Mouse (Mus musculus): ENCODE results near the gene Elavl1. TPM values are rescaled to one million over a fixed set of nuclear protein-coding genes. Genes with fewer than 3 reads are reported as not detected.
"Not testable (repeated sequence)": the region's sequence is repeated elsewhere in the genome, so short reads cannot be mapped to it uniquely, and the experiment has no call there.

Elavl1 gene
- polyA plus RNA-seq, 1 experiment from 2014 or later = 319 TPM

- DNase-seq (no peak), ATAC-seq (ENCODE audit: insufficient read depth) (no peak)
- Histone ChIP-seq H3K9me3 (ENCODE audit: low read depth, low read length) (no peaks in the 10 kb centered on the region), H3K4me3 (ENCODE audit: low read depth, low read length) (no peak overlapping the region), H3K27me3 (ENCODE audit: insufficient read depth, low read length) (no peaks in the 10 kb centered on the region), H3K9ac (no peak overlapping the region), H3K4me2 (no peak overlapping the region), H3K4me1 (ENCODE audit: insufficient read depth) (no peaks in the 10 kb centered on the region), H3K36me3 (ENCODE audit: insufficient read depth) (no peaks in the 10 kb centered on the region), H3K27ac (ENCODE audit: low read depth) (no peak overlapping the region)
- WGBS = 77% methylated on average over 3 of the region's 3 CpGs
- TF ChIP-seq CTCF (IDR thresholded peaks at IDR 0.05; ENCODE audit: low read depth) = no peak
Observed at GRCm38 (mm10) chr8:4359362-4359761, 34.1 kb upstream of the Elavl1 start.

GRCm38 (mm10) chr8:4355455-4355854 is 30.2 kb upstream of the Elavl1 start:
- Histone ChIP-seq H3K27ac (ENCODE audit: low read depth) (no peak overlapping the region), H3K4me2 (no peak overlapping the region), H3K4me3 (ENCODE audit: low read depth, low read length) (no peak overlapping the region), H3K36me3 (ENCODE audit: insufficient read depth) (no peaks in the 10 kb centered on the region), H3K27me3 (ENCODE audit: insufficient read depth, low read length) (no peaks in the 10 kb centered on the region), H3K9me3 (ENCODE audit: low read depth, low read length) (no peaks in the 10 kb centered on the region), H3K4me1 (ENCODE audit: insufficient read depth) (no peaks in the 10 kb centered on the region), H3K9ac (no peak overlapping the region)
- TF ChIP-seq CTCF (IDR thresholded peaks at IDR 0.05; ENCODE audit: low read depth) = no peak
- DNase-seq (no peak), ATAC-seq (ENCODE audit: insufficient read depth) (no peak)
- WGBS = 86% methylated on average over 10 of the region's 10 CpGs

- H3K9ac ChIP-seq = no peak overlapping the region
- 100% methylated on average over 1 of the region's 1 CpGs for WGBS
- no peak overlapping the region for H3K4me2 ChIP-seq
- H3K4me1 ChIP-seq (ENCODE audit: insufficient read depth) = no peaks in the 10 kb centered on the region
- no peaks in the 10 kb centered on the region for H3K27me3 ChIP-seq (ENCODE audit: insufficient read depth, low read length)
- ATAC-seq (ENCODE audit: insufficient read depth) (no peak), DNase-seq (no peak)
- H3K27ac ChIP-seq (ENCODE audit: low read depth) = no peak overlapping the region
- H3K9me3 ChIP-seq (ENCODE audit: low read depth, low read length) = no peaks in the 10 kb centered on the region
- no peaks in the 10 kb centered on the region for H3K36me3 ChIP-seq (ENCODE audit: insufficient read depth)
- H3K4me3 ChIP-seq (ENCODE audit: low read depth, low read length) = no peak overlapping the region
- TF ChIP-seq CTCF (IDR thresholded peaks at IDR 0.05; ENCODE audit: low read depth) = no peak
Observed at GRCm38 (mm10) chr8:4354516-4354915, 29.3 kb upstream of the Elavl1 start.

DNA sequence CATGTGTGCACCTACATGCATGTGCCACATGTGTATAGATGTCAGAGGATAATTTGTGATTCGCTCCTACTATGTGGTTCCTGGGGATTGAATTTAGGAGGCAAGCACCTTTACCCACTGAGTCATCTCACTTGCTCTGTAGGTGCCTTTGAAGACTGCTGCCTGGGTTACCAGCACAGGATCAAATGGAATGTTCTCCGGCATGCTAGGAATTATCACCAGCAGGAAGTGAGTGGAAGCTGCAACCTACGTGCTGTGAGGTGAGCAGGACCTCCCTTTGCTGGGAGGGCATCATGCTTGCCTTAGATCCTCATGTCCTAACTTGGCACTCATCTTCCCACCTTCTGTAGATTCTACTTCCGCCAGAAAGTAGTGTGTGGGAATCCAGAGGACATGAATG is 28.5 kb upstream of the Elavl1 start:
- H3K4me2 ChIP-seq = no peak overlapping the region
- no peak overlapping the region for H3K4me3 ChIP-seq (ENCODE audit: low read depth, low read length)
- H3K36me3 ChIP-seq (ENCODE audit: insufficient read depth) = no peaks in the 10 kb centered on the region
- H3K9me3 ChIP-seq (ENCODE audit: low read depth, low read length) = no peaks in the 10 kb centered on the region
- DNase-seq (no peak), ATAC-seq (ENCODE audit: insufficient read depth) (no peak)
- H3K9ac ChIP-seq = no peak overlapping the region
- no peak for TF ChIP-seq CTCF (IDR thresholded peaks at IDR 0.05; ENCODE audit: low read depth)
- H3K27me3 ChIP-seq (ENCODE audit: insufficient read depth, low read length) = no peaks in the 10 kb centered on the region
- 71% methylated on average over 4 of the region's 4 CpGs for WGBS
- no peak overlapping the region for H3K27ac ChIP-seq (ENCODE audit: low read depth)
- H3K4me1 ChIP-seq (ENCODE audit: insufficient read depth) = no peaks in the 10 kb centered on the region

DNA sequence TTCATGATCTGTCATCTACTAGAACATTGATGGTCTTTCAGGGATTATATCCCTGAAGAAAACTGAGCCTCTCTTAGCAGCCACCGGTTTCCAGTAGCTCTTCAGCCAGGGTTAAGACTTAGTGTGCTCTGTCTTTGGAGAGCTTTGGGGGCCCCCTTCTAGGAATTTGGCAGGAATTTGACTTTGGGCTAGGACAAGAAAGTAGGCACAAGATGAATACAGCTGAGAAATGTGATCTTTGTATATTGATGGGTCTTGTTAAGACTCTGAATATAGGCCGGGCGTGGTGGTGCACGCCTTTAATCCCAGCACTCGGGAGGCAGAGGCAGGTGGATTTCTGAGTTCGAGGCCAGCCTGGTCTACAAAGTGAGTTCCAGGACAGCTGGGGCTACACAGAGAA is 27.3 kb upstream of the Elavl1 start:
- not testable (repeated sequence) for H3K4me1 ChIP-seq (ENCODE audit: insufficient read depth); H3K9me3 ChIP-seq (ENCODE audit: low read depth, low read length); H3K36me3 ChIP-seq (ENCODE audit: insufficient read depth); H3K9ac ChIP-seq; H3K4me3 ChIP-seq (ENCODE audit: low read depth, low read length); DNase-seq; H3K27me3 ChIP-seq (ENCODE audit: insufficient read depth, low read length); H3K27ac ChIP-seq (ENCODE audit: low read depth); ATAC-seq (ENCODE audit: insufficient read depth); H3K4me2 ChIP-seq
- WGBS = 89% methylated on average over 6 of the region's 6 CpGs

- Histone ChIP-seq H3K4me2 (no peak overlapping the region), H3K9me3 (ENCODE audit: low read depth, low read length) (no peaks in the 10 kb centered on the region), H3K9ac (no peak overlapping the region), H3K27ac (ENCODE audit: low read depth) (no peak overlapping the region), H3K36me3 (ENCODE audit: insufficient read depth) (no peaks in the 10 kb centered on the region), H3K4me1 (ENCODE audit: insufficient read depth) (no peaks in the 10 kb centered on the region), H3K27me3 (ENCODE audit: insufficient read depth, low read length) (no peaks in the 10 kb centered on the region), H3K4me3 (ENCODE audit: low read depth, low read length) (no peak overlapping the region)
- WGBS = 71% methylated on average over 3 of the region's 3 CpGs
- TF ChIP-seq CTCF (IDR thresholded peaks at IDR 0.05; ENCODE audit: low read depth) = no peak
- DNase-seq (no peak), ATAC-seq (ENCODE audit: insufficient read depth) (no peak)
Observed at GRCm38 (mm10) chr8:4350618-4351017, 25.4 kb upstream of the Elavl1 start.

- Histone ChIP-seq H3K4me1 (ENCODE audit: insufficient read depth) (no peaks in the 10 kb centered on the region), H3K9ac (no peak overlapping the region), H3K4me3 (ENCODE audit: low read depth, low read length) (no peak overlapping the region), H3K9me3 (ENCODE audit: low read depth, low read length) (no peaks in the 10 kb centered on the region), H3K36me3 (ENCODE audit: insufficient read depth) (no peaks in the 10 kb centered on the region), H3K27me3 (ENCODE audit: insufficient read depth, low read length) (no peaks in the 10 kb centered on the region), H3K4me2 (no peak overlapping the region), H3K27ac (ENCODE audit: low read depth) (no peak overlapping the region)
- ATAC-seq (ENCODE audit: insufficient read depth) (no peak), DNase-seq (no peak)
- TF ChIP-seq CTCF (IDR thresholded peaks at IDR 0.05; ENCODE audit: low read depth) = no peak
- WGBS = 75% methylated on average over 1 of the region's 1 CpGs
Observed at GRCm38 (mm10) chr8:4349335-4349734, 24.1 kb upstream of the Elavl1 start.

DNA sequence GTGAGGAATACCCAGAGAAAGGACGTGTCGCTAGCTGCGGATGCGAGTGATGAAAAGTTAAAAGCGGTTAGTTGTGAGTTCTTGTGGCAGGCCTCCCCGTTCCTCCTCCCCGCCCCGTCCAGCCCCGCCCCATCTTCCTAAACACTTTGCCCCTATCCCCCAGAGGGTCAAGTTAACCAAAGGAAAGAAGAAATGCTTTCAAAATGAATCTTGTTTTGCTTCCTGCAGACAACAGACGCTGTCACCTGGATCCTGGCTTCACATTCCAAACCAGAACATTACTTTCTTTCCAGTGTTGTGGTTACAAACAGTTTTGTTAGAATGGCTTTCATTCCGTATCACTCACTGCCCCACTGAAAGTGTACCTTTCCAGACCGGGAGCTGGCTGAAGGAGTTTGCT is 23.1 kb upstream of the Elavl1 start:
- no peak overlapping the region for H3K9ac ChIP-seq
- ATAC-seq (ENCODE audit: insufficient read depth) (no peak), DNase-seq (no peak)
- H3K9me3 ChIP-seq (ENCODE audit: low read depth, low read length) = no peaks in the 10 kb centered on the region
- TF ChIP-seq CTCF (IDR thresholded peaks at IDR 0.05; ENCODE audit: low read depth) = no peak
- no peaks in the 10 kb centered on the region for H3K27me3 ChIP-seq (ENCODE audit: insufficient read depth, low read length)
- H3K27ac ChIP-seq (ENCODE audit: low read depth) = no peak overlapping the region
- no peak overlapping the region for H3K4me3 ChIP-seq (ENCODE audit: low read depth, low read length)
- H3K4me1 ChIP-seq (ENCODE audit: insufficient read depth) = no peaks in the 10 kb centered on the region
- 26% methylated on average over 12 of the region's 12 CpGs for WGBS
- H3K36me3 ChIP-seq (ENCODE audit: insufficient read depth) = no peaks in the 10 kb centered on the region
- H3K4me2 ChIP-seq = no peak overlapping the region
